Mouse (Mus musculus) lung, adult 2 months (tissue): Measurements from ENCODE around the gene Brat1.

Experiments
- CTCF ChIP-seq: fragments of 200-500 bp; IDR thresholded peaks from 2 replicates; pipeline ENCODE4 v1.5.1; 2011; ENCODE audit warnings: mild to moderate bottlenecking, low read length, control low read depth; ENCODE audit not compliant: insufficient read depth
- POLR2A ChIP-seq: fragments of 200-500 bp; IDR thresholded peaks from 2 replicates; pipeline ENCODE4 v1.6.1; 2011; ENCODE audit warnings: low read depth, mild to moderate bottlenecking, control low read depth, low read length, borderline replicate concordance; ENCODE audit errors: extremely low read depth

GRCm38 (mm10) chr5:140741877-140742276 is 37.1 kb downstream of the Brat1 start:
- TF ChIP-seq CTCF (0 out of 2 replicates have a peak, but pooled peaks have one; percentile 10), POLR2A (no peak)
